Mouse (Mus musculus) embryonic facial prominence, embryonic 10.5 days (tissue): ENCODE results near the gene Myl10. TPM values are rescaled to one million over a fixed set of nuclear protein-coding genes. Genes with fewer than 3 reads are reported as not detected.

Experiments
- DNase-seq: peaks from one replicate; pipeline ENCODE4 v3.0.0-alpha.2; 2017; ENCODE audit warnings: low spot score
- H3K27ac ChIP-seq: fragments of 300-500 bp; sonication (generic); replicated peaks from 2 replicates; pipeline ENCODE4 v1.5.1; 2016; ENCODE audit warnings: mild to moderate bottlenecking
- H3K27me3 ChIP-seq: fragments of 300-500 bp; sonication (generic); replicated peaks from 2 replicates; pipeline ENCODE4 v1.6.1; 2016; ENCODE audit warnings: low read depth, mild to moderate bottlenecking; ENCODE audit not compliant: poor library complexity, severe bottlenecking
- H3K36me3 ChIP-seq: fragments of 300-500 bp; sonication (generic); replicated peaks from 2 replicates; pipeline ENCODE4 v1.6.1; 2016; ENCODE audit warnings: mild to moderate bottlenecking, moderate library complexity
- H3K4me1 ChIP-seq: fragments of 300-500 bp; sonication (generic); 2 replicates; pipeline ENCODE4 v1.6.1; 2016
- H3K4me3 ChIP-seq: fragments of 300-500 bp; sonication (generic); 2 replicates; pipeline ENCODE4 v1.5.1; 2016; ENCODE audit warnings: mild to moderate bottlenecking, moderate library complexity
- H3K9me3 ChIP-seq: fragments of 300-500 bp; sonication (generic); 2 replicates; pipeline ENCODE4 v1.6.1; 2016; ENCODE audit warnings: mild to moderate bottlenecking
- WGBS: fragments of 180-500 bp; shearing (Covaris S2); methylation state at CpG from one replicate; pipeline ENCODE4 v1.1.7; 2016; 5-methylcytosine and 5-hydroxymethylcytosine counted together
- polyA plus RNA-seq: library from polyadenylated mRNA; unstranded; fragments of >200 nt; fragmentation: Nextera tagmentation; extraction: Ambion mirVana; gene quantifications from 2 replicates; pipeline ENCODE4 v1.2.1, GENCODE M21; 2016

The Myl10 gene
- polyA plus RNA-seq, 1 experiment from 2014 or later, result not detected

DNA sequence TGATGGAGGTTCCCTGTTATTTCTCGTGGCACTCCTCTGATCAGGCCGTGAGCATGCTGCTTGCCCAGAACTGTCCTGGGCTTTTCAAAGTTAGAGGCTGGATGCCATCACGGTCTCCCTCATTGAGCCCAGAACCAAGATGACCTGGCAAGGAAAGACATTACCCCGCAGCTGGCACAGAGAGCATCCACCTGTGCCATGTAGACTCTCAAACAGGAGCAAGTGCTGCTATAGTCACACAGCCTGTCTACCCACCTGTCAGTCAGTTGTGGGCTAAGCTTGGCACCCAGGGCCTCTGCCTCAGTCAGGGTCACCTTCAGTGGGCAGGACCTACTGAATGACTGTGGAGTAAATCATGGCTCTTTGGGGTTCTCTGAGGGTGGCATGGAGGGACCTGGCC, 6.6 kb upstream of the Myl10 start:
- Histone ChIP-seq H3K4me3 (no peak overlapping the region), H3K36me3 (no peaks in the 10 kb centered on the region), H3K27ac (no peak overlapping the region), H3K9me3 (no peaks in the 10 kb centered on the region), H3K27me3 (no peaks in the 10 kb centered on the region), H3K4me1 (peaks cover 2% of the 10 kb centered on the region; the same call in 1 of the 2 replicates)
- 88% methylated on average over 4 of the region's 4 CpGs for WGBS
- no peak for DNase-seq

GRCm38 (mm10) chr5:136687561-136687960, 5.4 kb upstream of the Myl10 start:
- H3K27ac ChIP-seq, result no peak overlapping the region
- H3K9me3 ChIP-seq, result no peaks in the 10 kb centered on the region
- no peaks in the 10 kb centered on the region for H3K36me3 ChIP-seq
- no peak for DNase-seq
- 66% methylated on average over 7 of the region's 7 CpGs for WGBS
- no peaks in the 10 kb centered on the region for H3K27me3 ChIP-seq
- no peak overlapping the region for H3K4me3 ChIP-seq
- H3K4me1 ChIP-seq, result peaks cover 2% of the 10 kb centered on the region; the same call in 1 of the 2 replicates

DNA sequence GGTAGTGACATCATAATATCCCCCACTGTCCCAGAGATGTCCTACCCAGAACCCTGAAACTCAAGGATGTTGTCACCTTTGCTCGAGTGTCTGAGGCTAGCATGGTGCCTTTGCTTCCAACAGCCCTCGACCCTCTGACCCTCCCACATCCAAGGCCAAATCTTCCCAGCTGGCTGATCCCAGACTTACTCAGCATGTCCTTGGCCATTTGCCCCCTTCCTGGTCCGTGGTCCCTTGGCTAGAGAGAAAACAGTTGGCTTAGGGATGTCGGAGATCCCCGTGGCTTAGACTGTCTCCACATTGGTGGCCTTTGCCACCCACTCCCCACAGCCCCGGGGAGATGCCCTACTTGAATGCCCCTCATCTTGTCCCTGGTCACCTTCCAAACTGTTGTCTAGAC, 4.1 kb upstream of the Myl10 start:
- Histone ChIP-seq H3K9me3 (no peaks in the 10 kb centered on the region), H3K4me3 (no peak overlapping the region), H3K36me3 (no peaks in the 10 kb centered on the region), H3K27ac (no peak overlapping the region), H3K4me1 (0 out of 2 replicates have a peak, but pooled peaks cover 2% of the 10 kb centered on the region), H3K27me3 (no peaks in the 10 kb centered on the region)
- DNase-seq, result no peak
- WGBS, result 77% methylated on average over 6 of the region's 6 CpGs

GRCm38 (mm10) chr5:136691170-136691569, 1.8 kb upstream of the Myl10 start:
- H3K27me3 ChIP-seq, result no peaks in the 10 kb centered on the region
- no peak overlapping the region for H3K4me3 ChIP-seq
- peaks cover 7% of the 10 kb centered on the region; the same call in 1 of the 2 replicates for H3K4me1 ChIP-seq
- no peak for DNase-seq
- H3K9me3 ChIP-seq, result no peaks in the 10 kb centered on the region
- WGBS, result 79% methylated on average over 3 of the region's 3 CpGs
- no peak overlapping the region for H3K27ac ChIP-seq
- no peaks in the 10 kb centered on the region for H3K36me3 ChIP-seq

GRCm38 (mm10) chr5:136693418-136693817, 472 bp downstream of the Myl10 start:
- H3K4me3 ChIP-seq, result no peak overlapping the region
- no peaks in the 10 kb centered on the region for H3K36me3 ChIP-seq
- DNase-seq, result no peak
- peaks cover 5% of the 10 kb centered on the region; the same call in 1 of the 2 replicates for H3K4me1 ChIP-seq
- no peaks in the 10 kb centered on the region for H3K27me3 ChIP-seq
- no peaks in the 10 kb centered on the region for H3K9me3 ChIP-seq
- no peak overlapping the region for H3K27ac ChIP-seq
- whole genome bisulfite sequencing, result 73% methylated on average over 7 of the region's 7 CpGs

GRCm38 (mm10) chr5:136694976-136695375, 2.0 kb downstream of the Myl10 start:
- Histone ChIP-seq H3K36me3 (no peaks in the 10 kb centered on the region), H3K9me3 (0 out of 2 replicates have a peak, but pooled peaks cover 1% of the 10 kb centered on the region), H3K4me1 (peaks cover 5% of the 10 kb centered on the region; the same call in 1 of the 2 replicates), H3K27ac (no peak overlapping the region), H3K4me3 (no peak overlapping the region), H3K27me3 (no peaks in the 10 kb centered on the region)
- no peak for DNase-seq
- 73% methylated on average over 6 of the region's 6 CpGs for WGBS

GRCm38 (mm10) chr5:136696516-136696915, 3.6 kb downstream of the Myl10 start:
- Histone ChIP-seq H3K4me1 (peaks cover 5% of the 10 kb centered on the region; the same call in 1 of the 2 replicates), H3K36me3 (no peaks in the 10 kb centered on the region), H3K27me3 (no peaks in the 10 kb centered on the region), H3K4me3 (no peak overlapping the region), H3K9me3 (0 out of 2 replicates have a peak, but pooled peaks cover 1% of the 10 kb centered on the region), H3K27ac (no peak overlapping the region)
- 91% methylated on average over 5 of the region's 5 CpGs for WGBS
- no peak for DNase-seq

DNA sequence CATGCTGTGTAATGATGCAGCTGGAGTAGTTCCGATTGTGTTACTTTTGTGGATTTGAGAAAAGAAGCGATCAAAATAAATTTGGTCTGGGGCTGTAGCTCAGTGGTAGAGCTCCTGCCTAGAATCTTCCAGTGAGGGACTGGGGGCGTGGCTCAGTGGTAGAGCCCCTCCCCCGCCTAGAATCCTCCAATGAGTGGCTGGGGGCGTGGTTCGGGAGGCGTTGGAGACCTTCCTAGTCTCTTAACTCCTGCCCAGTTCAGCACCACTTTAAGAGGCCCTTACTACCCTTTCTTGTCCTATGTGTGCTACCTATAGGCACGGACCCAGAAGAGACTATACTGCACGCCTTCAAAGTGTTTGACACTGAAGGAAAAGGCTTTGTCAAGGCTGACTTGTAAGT, 4.7 kb downstream of the Myl10 start:
- 75% methylated on average over 9 of the region's 9 CpGs for WGBS
- H3K4me1 ChIP-seq, result peaks cover 15% of the 10 kb centered on the region

GRCm38 (mm10) chr5:136702159-136702725, 9.3 kb downstream of the Myl10 start:
- Histone ChIP-seq H3K4me3 (no peak overlapping the region), H3K27me3 (no peaks in the 10 kb centered on the region), H3K36me3 (no peaks in the 10 kb centered on the region), H3K27ac (no peak overlapping the region; the same call in 1 of the 2 replicates), H3K9me3 (0 out of 2 replicates have a peak, but pooled peaks cover 4% of the 10 kb centered on the region), H3K4me1 (peaks cover 19% of the 10 kb centered on the region)
- WGBS, result 56% methylated on average over 3 of the region's 3 CpGs
- DNase-seq, result no peak

More for the DNA sequence above, 4.7 kb downstream of the Myl10 start:
- Histone ChIP-seq H3K27me3 (no peaks in the 10 kb centered on the region), H3K36me3 (no peaks in the 10 kb centered on the region), H3K9me3 (0 out of 2 replicates have a peak, but pooled peaks cover 1% of the 10 kb centered on the region), H3K4me3 (no peak overlapping the region), H3K27ac (no peak overlapping the region)
- DNase-seq, result no peak

- H3K4me1 ChIP-seq, result peaks cover 19% of the 10 kb centered on the region
- H3K27me3 ChIP-seq, result no peaks in the 10 kb centered on the region
- H3K4me3 ChIP-seq, result 0 out of 2 replicates have a peak overlapping the region, but pooled peaks have one; percentile 0
- H3K36me3 ChIP-seq, result no peaks in the 10 kb centered on the region
- no peak overlapping the region for H3K27ac ChIP-seq
- peak; percentile 68 for DNase-seq
- WGBS, result 41% methylated on average over 3 of the region's 3 CpGs
- H3K9me3 ChIP-seq, result 0 out of 2 replicates have a peak, but pooled peaks cover 4% of the 10 kb centered on the region
Observed at GRCm38 (mm10) chr5:136703751-136704150, 10.8 kb downstream of the Myl10 start.

- Histone ChIP-seq H3K27ac (peak overlapping the region; percentile 51; the same call in 1 of the 2 replicates), H3K27me3 (no peaks in the 10 kb centered on the region), H3K4me3 (0 out of 2 replicates have a peak overlapping the region, but pooled peaks have one; percentile 0), H3K9me3 (0 out of 2 replicates have a peak, but pooled peaks cover 4% of the 10 kb centered on the region), H3K4me1 (peaks cover 19% of the 10 kb centered on the region), H3K36me3 (no peaks in the 10 kb centered on the region)
- DNase-seq, result peak; percentile 46
- 66% methylated on average over 8 of the region's 8 CpGs for WGBS
Observed at GRCm38 (mm10) chr5:136704151-136704550, 11.2 kb downstream of the Myl10 start.

DNA sequence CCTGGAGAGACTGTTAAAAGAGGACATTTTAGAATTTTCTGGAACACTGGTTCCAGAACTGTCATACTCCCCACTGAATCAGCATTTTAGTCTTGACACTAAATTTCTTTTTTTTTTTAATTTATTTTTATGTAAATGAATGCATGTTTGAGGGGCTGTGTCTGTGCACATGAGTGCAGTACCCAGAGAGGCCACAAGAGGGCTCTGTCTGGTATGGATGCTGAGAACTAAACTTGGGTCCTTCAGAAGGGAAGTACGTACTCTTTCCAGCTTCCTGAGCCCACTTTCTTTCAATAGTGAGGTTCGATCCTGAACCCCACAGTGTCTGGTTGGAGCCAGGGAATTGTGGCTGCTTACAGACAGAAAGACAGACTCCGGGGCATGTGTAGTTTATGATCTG, 12.6 kb downstream of the Myl10 start:
- no peak for DNase-seq
- Histone ChIP-seq H3K4me3 (no peak overlapping the region), H3K27me3 (no peaks in the 10 kb centered on the region), H3K27ac (no peak overlapping the region), H3K4me1 (peaks cover 19% of the 10 kb centered on the region), H3K36me3 (no peaks in the 10 kb centered on the region), H3K9me3 (0 out of 2 replicates have a peak, but pooled peaks cover 3% of the 10 kb centered on the region)
- 90% methylated on average over 3 of the region's 3 CpGs for WGBS

- no peaks in the 10 kb centered on the region for H3K27me3 ChIP-seq
- H3K4me3 ChIP-seq, result no peak overlapping the region
- WGBS, result 2% methylated on average over 9 of the region's 9 CpGs
- no peaks in the 10 kb centered on the region for H3K36me3 ChIP-seq
- 0 out of 2 replicates have a peak, but pooled peaks cover 3% of the 10 kb centered on the region for H3K9me3 ChIP-seq
- DNase-seq, result peak; percentile 86
- H3K4me1 ChIP-seq, result peaks cover 17% of the 10 kb centered on the region
- H3K27ac ChIP-seq, result no peak overlapping the region
Observed at GRCm38 (mm10) chr5:136706803-136707202, 13.9 kb downstream of the Myl10 start.
